Mouse (Mus musculus): ENCODE results near the gene Rassf2.

Gene Rassf2

GRCm38 (mm10) chr2:132029646-132030417, at the start of gene Rassf2:
Gene Rassf2, minus strand, starts transcription at chr2:132030258.
- CTCF ChIA-PET = no interaction called here

- CTCF ChIA-PET = no interaction called here
Measured at GRCm38 (mm10) chr2:132079139-132079538, 49.1 kb upstream of the Rassf2 start.

GRCm38 (mm10) chr2:132073052-132073451, 43.0 kb upstream of the Rassf2 start:
- CTCF ChIA-PET = interaction anchor here (0.6 kb wide), 1 partner anchor 91 kb away, joined by 3 read pairs; no protein-coding TSS in a partner anchor

GRCm38 (mm10) chr2:132069985-132070735, 40.1 kb upstream of the Rassf2 start:
- CTCF ChIA-PET = no interaction called here

- CTCF ChIA-PET = no interaction called here
Measured at GRCm38 (mm10) chr2:132064185-132064831, 34.2 kb upstream of the Rassf2 start.

GRCm38 (mm10) chr2:132063776-132064175, 33.7 kb upstream of the Rassf2 start:
- CTCF ChIA-PET = no interaction called here

GRCm38 (mm10) chr2:132061884-132062283, 31.8 kb upstream of the Rassf2 start:
- CTCF ChIA-PET = no interaction called here

GRCm38 (mm10) chr2:132059919-132060318, 29.9 kb upstream of the Rassf2 start:
- CTCF ChIA-PET = interaction anchor here (0.6 to 1.2 kb wide), 5 partner anchors 11 to 1139 kb away, joined by 3 to 4 read pairs (median 3); no protein-coding TSS in a partner anchor

- CTCF ChIA-PET = no interaction called here
Measured at GRCm38 (mm10) chr2:132055349-132055753, 25.3 kb upstream of the Rassf2 start.

- CTCF ChIA-PET = no interaction called here
Measured at GRCm38 (mm10) chr2:132053824-132054223, 23.8 kb upstream of the Rassf2 start.

- CTCF ChIA-PET = interaction anchor here (1.0 kb wide), 1 partner anchor 69 kb away, joined by 3 read pairs; no protein-coding TSS in a partner anchor
Measured at GRCm38 (mm10) chr2:132051798-132052197, 21.7 kb upstream of the Rassf2 start.

- CTCF ChIA-PET = no interaction called here
Measured at GRCm38 (mm10) chr2:132049921-132050320, 19.9 kb upstream of the Rassf2 start.

GRCm38 (mm10) chr2:132049491-132049890, 19.4 kb upstream of the Rassf2 start:
- CTCF ChIA-PET = no interaction called here

- CTCF ChIA-PET = interaction anchor here (0.9 kb wide), 1 partner anchor 11 kb away, joined by 3 read pairs; no protein-coding TSS in a partner anchor
Measured at GRCm38 (mm10) chr2:132048143-132048772, 18.2 kb upstream of the Rassf2 start.

GRCm38 (mm10) chr2:132047364-132047763, 17.3 kb upstream of the Rassf2 start:
- CTCF ChIA-PET = no interaction called here

- CTCF ChIA-PET = no interaction called here
Measured at GRCm38 (mm10) chr2:132046659-132047058, 16.6 kb upstream of the Rassf2 start.

- CTCF ChIA-PET = no interaction called here
Measured at GRCm38 (mm10) chr2:132044320-132045274, 14.5 kb upstream of the Rassf2 start.

GRCm38 (mm10) chr2:132043101-132043621, 13.1 kb upstream of the Rassf2 start:
- CTCF ChIA-PET = interaction anchor here (0.6 kb wide), 1 partner anchor 11 kb away, joined by 3 read pairs; no protein-coding TSS in a partner anchor

GRCm38 (mm10) chr2:132039894-132040293, 9.8 kb upstream of the Rassf2 start:
- CTCF ChIA-PET = interaction anchor here (0.9 kb wide), 1 partner anchor 35 kb away, joined by 3 read pairs; no protein-coding TSS in a partner anchor

GRCm38 (mm10) chr2:132036326-132036725, 6.3 kb upstream of the Rassf2 start:
- CTCF ChIA-PET = no interaction called here
